Mouse (Mus musculus) thymus, adult 2 months (tissue): ENCODE measurements around the gene Tekt2. TPM values are rescaled to one million over a fixed set of nuclear protein-coding genes. Genes with fewer than 3 reads are reported as not detected.

Experiments
- DNase-seq: peaks from one replicate; pipeline ENCODE4 v3.0.0; 2021
- H3K27ac ChIP-seq: fragments of 200-500 bp; 2 replicates; pipeline ENCODE4 v1.5.1; 2012; ENCODE audit warnings: low read length, control low read depth; ENCODE audit not compliant: control insufficient read depth, insufficient read depth
- H3K27me3 ChIP-seq: fragments of 200-500 bp; 2 replicates; pipeline ENCODE4 v1.6.1; 2012; ENCODE audit warnings: mild to moderate bottlenecking, low read length, moderate library complexity, mixed read lengths; ENCODE audit not compliant: control insufficient read depth, insufficient read depth
- H3K36me3 ChIP-seq: fragments of 200-500 bp; 2 replicates; pipeline ENCODE4 v1.6.1; 2012; ENCODE audit warnings: mild to moderate bottlenecking, low read length, moderate library complexity; ENCODE audit not compliant: control insufficient read depth, insufficient read depth
- H3K4me1 ChIP-seq: fragments of 200-500 bp; replicated peaks from 2 replicates; pipeline ENCODE4 v1.6.1; 2012; ENCODE audit warnings: low read length; ENCODE audit not compliant: control insufficient read depth, insufficient read depth
- H3K4me3 ChIP-seq: fragments of 200-500 bp; 2 replicates; pipeline ENCODE4 v1.5.1; 2012; ENCODE audit warnings: mild to moderate bottlenecking, low read length, control low read depth, moderate library complexity; ENCODE audit not compliant: control insufficient read depth, insufficient read depth
- CTCF ChIP-seq: fragments of 200-500 bp; IDR thresholded peaks from 2 replicates; pipeline ENCODE4 v1.5.1; 2012; ENCODE audit warnings: mild to moderate bottlenecking, control low read depth, low read length, moderate library complexity, borderline replicate concordance; ENCODE audit not compliant: control insufficient read depth, poor library complexity, insufficient read depth; ENCODE audit errors: extremely low read depth
- POLR2A ChIP-seq: fragments of 200-500 bp; IDR thresholded peaks from 2 replicates; pipeline ENCODE4 v1.6.1; 2012; ENCODE audit warnings: mild to moderate bottlenecking, low read length, control low read depth, moderate library complexity; ENCODE audit not compliant: control insufficient read depth, poor library complexity, insufficient read depth; ENCODE audit errors: extremely low read depth
- WGBS: fragments of 180-500 bp; shearing (Covaris S2); methylation state at CpG from one replicate; pipeline ENCODE4 v1.1.7; 2018; 5-methylcytosine and 5-hydroxymethylcytosine counted together
- polyA plus RNA-seq: library from polyadenylated mRNA; depleted of rRNA; stranded (reverse); fragments of >200 nt; gene quantifications from 2 replicates; pipeline ENCODE4 v1.2.3, GENCODE M21; 2012

Gene Tekt2
- polyA plus RNA-seq, 1 experiment = 1.4 TPM

DNA sequence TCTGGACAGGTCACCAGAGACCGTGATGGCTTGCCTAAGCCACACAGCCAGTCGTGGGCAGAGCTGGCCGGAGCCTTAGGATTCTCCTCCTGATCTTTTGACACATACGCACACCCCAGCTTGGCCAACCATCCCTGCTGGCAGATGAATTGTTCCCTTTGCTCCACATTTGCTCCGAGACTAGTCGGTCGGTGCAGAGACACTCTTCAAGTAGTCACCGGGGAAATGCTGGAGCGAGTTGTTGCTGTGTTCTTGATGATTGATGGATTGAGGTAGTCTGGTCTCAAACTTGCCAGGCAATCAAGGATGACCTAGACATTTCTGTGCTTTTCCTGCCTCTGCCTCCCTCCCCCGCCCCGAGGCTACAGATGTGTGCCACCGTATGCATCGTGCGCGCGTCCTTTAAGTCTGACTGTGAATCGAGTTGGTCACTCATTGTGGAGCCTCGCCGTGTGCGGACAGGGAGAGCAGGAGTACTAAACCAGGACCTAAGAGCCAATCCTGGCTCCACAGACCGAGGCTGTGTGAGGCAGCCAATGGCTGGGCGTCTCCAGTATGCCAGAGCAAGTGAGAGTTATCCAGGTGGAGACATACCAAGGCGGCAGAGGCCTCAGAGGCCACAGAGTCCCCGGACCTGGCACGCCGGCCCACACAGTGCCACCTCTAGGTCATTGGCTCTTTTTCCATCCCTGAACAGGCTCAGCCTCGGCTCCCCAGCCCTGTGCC is 23.7 kb downstream of the Tekt2 start:
- Histone ChIP-seq H3K4me3 (no peak overlapping the region), H3K36me3 (no peaks in the 10 kb centered on the region), H3K27me3 (peaks cover 15% of the 10 kb centered on the region), H3K27ac (no peak overlapping the region), H3K4me1 (peaks cover 15% of the 10 kb centered on the region)
- TF ChIP-seq POLR2A = no peak
- no peak for TF ChIP-seq CTCF
- 25% methylated on average over 27 of the region's 27 CpGs for WGBS
- no peak for DNase-seq

DNA sequence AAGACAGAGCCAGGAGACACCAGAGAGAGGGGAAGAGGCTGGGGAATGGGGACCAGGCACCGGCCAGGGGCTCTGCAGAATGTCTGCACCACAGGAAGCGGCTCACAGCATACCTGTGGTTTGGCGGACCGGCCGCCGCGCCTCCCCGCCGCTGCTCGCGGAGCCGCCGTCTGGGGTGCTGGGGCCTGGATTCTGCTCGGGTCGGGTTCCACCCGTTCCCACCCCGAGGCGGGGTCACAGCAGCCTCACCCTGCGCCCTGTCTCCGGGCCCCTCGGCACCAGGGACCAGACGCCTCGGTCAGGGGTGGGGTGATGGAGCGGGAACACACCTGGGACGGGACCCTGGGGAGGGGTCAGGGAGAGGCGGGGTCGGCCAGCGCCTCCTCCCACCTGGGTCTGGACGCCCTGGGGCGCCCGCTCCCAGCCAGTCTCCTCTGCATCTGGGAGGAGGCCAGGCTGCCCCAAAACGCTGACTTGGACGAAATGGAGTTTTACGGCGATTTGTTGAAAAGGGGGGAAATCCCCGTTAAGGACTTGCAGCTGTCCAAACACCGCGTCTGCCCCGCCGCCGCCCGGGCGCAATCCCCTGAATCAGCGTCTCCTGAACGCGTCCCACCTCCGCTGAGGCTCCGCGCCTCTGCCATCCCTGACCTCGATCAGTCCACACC is 24.4 kb downstream of the Tekt2 start:
- DNase-seq = no peak
- TF ChIP-seq POLR2A = no peak
- TF ChIP-seq CTCF = no peak
- Histone ChIP-seq H3K27me3 (peaks cover 15% of the 10 kb centered on the region), H3K4me1 (peaks cover 20% of the 10 kb centered on the region), H3K36me3 (no peaks in the 10 kb centered on the region), H3K4me3 (no peak overlapping the region; the same call in 1 of the 2 replicates), H3K27ac (no peak overlapping the region)
- WGBS = 2% methylated on average over 50 of the region's 50 CpGs

DNA sequence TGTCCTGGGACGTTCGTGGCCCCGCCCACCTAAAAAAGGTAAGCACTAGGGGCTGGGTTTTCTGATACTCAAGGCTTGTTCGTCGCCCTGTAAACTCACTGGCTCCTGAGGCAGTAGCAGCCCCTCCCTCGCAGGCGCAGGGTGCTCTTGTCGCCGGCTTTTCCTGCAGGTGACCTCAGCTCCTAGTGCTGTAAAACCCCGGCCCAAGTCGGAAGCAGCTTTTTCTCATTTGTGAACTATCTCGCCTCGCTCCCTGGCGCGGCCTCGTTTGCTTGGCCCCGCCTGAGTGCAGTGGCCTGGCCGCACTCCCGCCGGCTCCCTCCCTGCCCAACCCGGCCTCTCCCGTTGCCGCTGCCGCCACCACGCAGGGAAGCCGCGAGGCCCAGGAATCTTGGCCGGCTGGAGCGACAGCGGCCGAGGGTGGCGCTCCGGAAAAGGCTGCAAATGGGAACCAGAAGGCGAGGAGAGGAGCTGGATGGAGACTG is 28.8 kb downstream of the Tekt2 start:
- 2% methylated on average over 34 of the region's 34 CpGs for WGBS
- peaks cover 10% of the 10 kb centered on the region for H3K27me3 ChIP-seq
- no peak overlapping the region for H3K27ac ChIP-seq
- H3K4me3 ChIP-seq = peak overlapping the region; percentile 3
- no peaks in the 10 kb centered on the region for H3K36me3 ChIP-seq
- TF ChIP-seq CTCF (no peak), POLR2A (no peak)
- no peak for DNase-seq
- H3K4me1 ChIP-seq = peaks cover 20% of the 10 kb centered on the region

DNA sequence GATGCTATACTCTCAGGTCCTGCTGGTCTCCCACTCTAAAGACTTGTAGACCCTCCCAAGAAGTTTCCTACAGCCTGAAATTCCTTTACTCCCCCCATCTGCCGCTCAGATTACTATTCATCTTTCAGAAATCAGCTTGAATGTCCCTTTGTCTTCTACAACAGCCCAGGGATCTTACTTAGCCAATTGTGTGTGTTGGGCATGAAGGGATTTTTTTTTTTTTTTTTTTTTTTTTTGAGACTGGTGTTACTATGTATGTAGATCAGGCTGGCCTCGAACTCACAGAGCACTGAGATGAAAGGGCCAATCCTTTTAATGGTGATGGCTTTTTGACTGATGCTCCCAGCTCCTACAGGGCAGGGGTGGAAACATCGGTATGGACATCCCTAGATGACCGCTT is 29.6 kb downstream of the Tekt2 start:
- H3K36me3 ChIP-seq = no peaks in the 10 kb centered on the region
- peaks cover 4% of the 10 kb centered on the region for H3K27me3 ChIP-seq
- H3K4me1 ChIP-seq = peaks cover 18% of the 10 kb centered on the region
- 68% methylated on average over 4 of the region's 4 CpGs for WGBS
- no peak overlapping the region for H3K4me3 ChIP-seq
- no peak for TF ChIP-seq CTCF
- TF ChIP-seq POLR2A = no peak
- no peak for DNase-seq
- no peak overlapping the region for H3K27ac ChIP-seq

DNA sequence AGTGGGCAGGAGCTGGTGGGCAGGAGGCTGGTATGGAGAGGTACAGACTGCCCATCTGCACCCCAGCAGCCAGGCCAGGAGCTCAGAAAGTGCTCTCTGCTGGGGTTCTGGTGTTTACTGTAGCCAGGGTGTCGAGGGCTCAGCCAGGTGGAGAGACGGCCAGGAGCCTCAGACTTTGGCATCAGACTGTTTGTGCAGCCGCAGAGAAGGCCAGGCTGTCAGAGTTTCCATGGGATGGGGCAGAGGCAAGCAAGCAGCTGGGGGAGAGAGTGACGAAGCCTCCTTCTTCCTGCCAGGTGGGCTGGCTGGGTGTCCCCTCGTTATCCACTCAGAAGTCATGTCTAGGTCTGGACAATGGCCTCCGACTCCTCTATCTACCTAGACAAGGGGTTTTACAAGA is 30.3 kb downstream of the Tekt2 start:
- WGBS = 91% methylated on average over 6 of the region's 6 CpGs
- no peak for DNase-seq
- H3K4me1 ChIP-seq = peaks cover 11% of the 10 kb centered on the region
- H3K27ac ChIP-seq = no peak overlapping the region
- no peak overlapping the region for H3K4me3 ChIP-seq
- TF ChIP-seq POLR2A (no peak), CTCF (no peak)
- H3K36me3 ChIP-seq = no peaks in the 10 kb centered on the region
- H3K27me3 ChIP-seq = peaks cover 4% of the 10 kb centered on the region; the same call in 1 of the 2 replicates

DNA sequence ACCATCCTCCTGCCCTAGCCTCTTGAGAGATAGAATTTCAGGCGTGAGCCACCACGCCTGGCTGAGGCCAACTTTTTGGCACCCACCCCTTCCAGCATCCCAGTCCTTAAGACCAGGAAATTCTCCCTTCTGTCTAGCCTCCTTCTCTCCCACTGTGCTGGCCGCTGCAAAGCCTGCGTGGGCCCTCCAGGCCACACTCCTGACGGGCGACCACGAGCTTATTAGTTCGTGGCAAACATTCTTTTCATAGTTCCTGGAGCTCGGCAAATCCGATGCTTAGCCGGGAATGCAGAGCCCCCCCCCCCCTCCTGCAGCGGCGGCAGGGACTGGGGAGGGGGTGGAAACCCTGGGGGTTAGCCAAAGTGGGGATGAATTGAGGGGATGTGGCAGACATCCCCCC is 34.3 kb downstream of the Tekt2 start:
- Histone ChIP-seq H3K4me3 (no peak overlapping the region), H3K27me3 (peaks cover 7% of the 10 kb centered on the region; the same call in 1 of the 2 replicates), H3K27ac (no peak overlapping the region), H3K36me3 (no peaks in the 10 kb centered on the region), H3K4me1 (no peaks in the 10 kb centered on the region)
- TF ChIP-seq POLR2A (no peak), CTCF (no peak)
- 75% methylated on average over 13 of the region's 13 CpGs for WGBS
- DNase-seq = no peak
